Mouse (Mus musculus) heart, adult 2 months (tissue): ENCODE measurements around the gene Amigo1.
A peak's percentile ranks its signal among the peaks of the same experiment; 100 is the strongest.

Experiments used
- CTCF ChIP-seq: fragments of 200-600 bp; IDR thresholded peaks from 2 replicates; pipeline ENCODE4 v1.8.1; 2022; ENCODE audit warnings: antibody characterized with exemption, mild to moderate bottlenecking, moderate library complexity
- POLR2A ChIP-seq: fragments of 200-500 bp; IDR thresholded peaks from 2 replicates; pipeline ENCODE4 v1.6.1; 2011; ENCODE audit warnings: mild to moderate bottlenecking, low read depth, low read length, control low read depth; ENCODE audit not compliant: insufficient read depth

- TF ChIP-seq CTCF (peak; percentile 95; the same call in 1 of the 2 replicates), POLR2A (no peak)
These were observed 17.6 kb downstream of the Amigo1 start for GRCm38 (mm10) chr3:108203621-108204325.
